Mouse (Mus musculus) mouse embryonic stem cell (cell line): ENCODE measurements around the gene Lingo3.

ENCODE experiments used
- in situ Hi-C, 2 experiments: fragments of 300-500 bp; cut with MboI; formaldehyde crosslinking; loops; 1 replicate in 1 of 2; 3 replicates in 1 of 2; pipeline ENCODE4 v1.14.3; 2019 to 2020; ENCODE audit warnings: low sequenced_read_pairs in 2 of 2, low pct_unique_long_range_greater_than_20kb in 1 of 2, mixed read lengths in 1 of 2; ENCODE audit not compliant: unreplicated experiment in 1 of 2

The Lingo3 gene

DNA sequence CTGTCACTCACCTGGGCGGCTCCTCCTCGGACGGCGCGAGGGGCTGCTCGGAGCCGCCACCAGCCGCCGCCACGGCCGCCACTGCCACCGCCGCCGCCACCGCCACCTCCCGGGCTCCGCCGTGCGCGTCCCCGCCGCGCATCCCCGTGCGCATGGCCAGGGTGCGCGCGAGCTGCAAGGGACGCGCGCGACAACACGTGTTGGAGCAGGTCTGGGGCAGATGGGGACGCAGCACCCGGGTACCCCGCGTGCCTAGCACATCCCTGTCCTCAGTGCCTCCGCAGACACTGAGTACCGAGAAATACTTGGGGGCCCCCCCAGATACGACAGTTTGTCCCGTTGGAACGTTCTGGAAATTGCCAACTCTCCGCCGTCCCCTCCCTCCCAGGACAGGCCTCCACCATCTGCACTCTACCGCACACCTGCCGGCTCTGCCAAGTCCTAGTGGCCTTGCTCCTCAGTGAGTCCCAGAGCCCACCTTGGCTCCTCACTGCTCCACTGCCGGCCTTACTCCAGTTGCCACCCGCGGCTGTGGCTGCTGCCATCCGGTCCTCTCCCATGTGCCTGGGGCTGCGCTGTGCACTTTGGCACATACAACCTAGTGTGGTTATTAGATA is at the start of gene Lingo3:
Gene Lingo3 (minus strand): TSS at position 109 of the 617 bp plus-strand sequence.
- in situ Hi-C loops, result no loop called here

DNA sequence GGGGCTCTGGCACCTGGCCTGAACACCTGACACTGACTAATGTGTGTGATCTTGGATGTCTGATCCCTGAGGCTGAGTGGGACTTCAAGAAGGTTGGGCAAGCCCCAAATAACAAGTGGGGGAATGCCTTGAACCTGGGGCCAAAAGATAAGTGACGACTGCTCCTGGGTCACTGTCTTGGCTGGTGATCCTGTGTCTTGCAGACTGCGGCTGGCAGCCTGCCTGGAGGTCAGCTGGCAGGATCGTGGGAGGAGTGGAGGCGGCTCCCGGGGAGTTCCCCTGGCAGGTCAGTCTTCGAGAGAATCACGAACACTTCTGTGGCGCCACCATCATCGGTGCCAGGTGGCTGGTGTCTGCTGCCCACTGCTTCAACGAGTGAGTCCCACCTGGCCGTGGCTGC is 43.3 kb upstream of the Lingo3 start:
- in situ Hi-C loops, result loop anchor here in 1 of 2 experiments (5.0 kb wide), 1 partner anchor 40 kb away; no protein-coding TSS in a partner anchor

DNA sequence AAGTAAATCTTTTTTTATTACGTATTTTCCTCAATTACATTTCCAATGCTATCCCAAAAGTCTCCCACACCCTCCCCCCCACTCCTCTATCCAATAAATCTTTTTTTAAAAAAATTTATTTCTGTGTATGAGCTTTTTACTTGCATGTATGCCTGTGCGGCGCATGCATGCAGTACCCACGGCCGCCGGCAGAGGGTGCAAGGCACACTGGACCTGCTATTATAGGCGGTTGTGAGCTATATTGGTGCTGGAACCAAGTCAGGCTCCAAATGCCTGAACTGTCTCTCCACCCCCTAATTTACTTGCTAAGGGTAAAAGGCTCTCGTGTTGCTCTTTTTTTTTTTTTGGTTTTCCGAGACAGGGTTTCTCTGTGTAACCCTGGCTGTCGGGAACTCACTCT is 37.5 kb upstream of the Lingo3 start:
- in situ Hi-C loops, result loop anchor here (5.0 kb wide), 1 partner anchor 116 kb away; no protein-coding TSS in a partner anchor

DNA sequence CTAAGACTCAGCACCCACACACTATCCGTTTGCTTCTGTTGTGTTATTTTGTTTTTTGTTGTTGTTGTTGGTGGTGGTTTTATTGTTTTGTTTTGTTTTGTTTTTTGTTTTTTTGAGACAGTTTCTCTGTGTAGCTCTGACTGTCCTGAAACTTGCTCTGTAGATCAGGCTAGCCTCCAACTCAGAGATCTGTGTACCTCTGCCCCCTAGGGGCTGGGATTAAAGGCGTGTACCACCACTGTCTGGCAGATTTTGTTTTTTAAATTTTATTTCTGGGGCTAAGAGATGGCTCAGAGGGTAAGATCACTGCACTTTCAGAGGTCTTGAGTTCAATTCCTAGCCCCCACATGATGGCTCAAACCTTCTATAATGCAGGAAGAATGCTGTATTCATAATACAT is 37.1 kb upstream of the Lingo3 start:
- in situ Hi-C loops, result loop anchor here (5.0 kb wide), 1 partner anchor 116 kb away; no protein-coding TSS in a partner anchor

DNA sequence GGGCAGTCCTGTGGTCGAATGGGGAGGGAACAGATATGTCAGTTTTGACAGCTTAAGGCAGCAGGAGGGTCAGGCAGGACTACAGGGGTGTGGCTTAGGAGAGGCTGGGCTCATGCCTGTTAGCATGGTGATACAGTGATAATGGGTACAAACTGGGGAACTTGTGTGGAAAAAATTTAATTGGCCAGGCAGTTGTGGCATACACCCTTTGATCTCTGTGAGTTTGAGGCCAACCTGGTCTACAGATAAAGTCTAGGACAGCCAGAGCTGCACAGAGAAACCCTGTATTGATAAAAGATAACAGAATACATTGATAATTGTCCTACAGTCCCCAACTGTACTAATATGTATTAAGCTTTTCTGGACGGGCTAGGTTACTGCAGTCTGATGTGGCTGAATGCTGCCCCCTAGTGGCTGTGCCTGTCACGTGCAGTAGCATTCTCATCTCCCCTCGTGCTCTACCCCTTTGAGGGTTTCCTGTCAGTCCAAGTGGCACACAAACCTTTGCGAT is 36.3 kb upstream of the Lingo3 start:
- in situ Hi-C loops, result loop anchor here (5.0 kb wide), 1 partner anchor 117 kb away; no protein-coding TSS in a partner anchor

DNA sequence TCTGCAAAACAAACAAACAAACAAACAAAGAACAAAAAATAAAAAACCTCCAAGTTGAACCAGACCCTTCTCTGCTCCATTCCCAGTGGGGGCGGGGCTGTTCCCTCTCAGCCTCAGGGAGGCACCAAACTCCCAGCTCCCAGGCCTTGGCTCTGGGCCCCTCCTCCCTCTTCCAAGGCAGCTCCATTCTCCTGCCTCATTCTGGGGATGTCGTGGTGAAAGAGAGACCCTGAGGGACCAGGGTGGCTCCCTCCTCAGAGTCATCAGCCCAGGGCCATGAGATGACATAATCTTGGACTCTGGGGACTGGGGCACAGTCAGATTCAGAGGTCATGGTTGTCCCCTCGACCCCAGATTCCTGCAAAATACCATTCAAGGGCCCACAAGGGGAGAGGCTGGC is 32.8 kb upstream of the Lingo3 start:
- in situ Hi-C loops, result loop anchor here (5.0 to 10.0 kb wide), 3 partner anchors 54 to 132 kb away; partner anchors contain the start of gene Ap3d1 (in 1 of the 2)

DNA sequence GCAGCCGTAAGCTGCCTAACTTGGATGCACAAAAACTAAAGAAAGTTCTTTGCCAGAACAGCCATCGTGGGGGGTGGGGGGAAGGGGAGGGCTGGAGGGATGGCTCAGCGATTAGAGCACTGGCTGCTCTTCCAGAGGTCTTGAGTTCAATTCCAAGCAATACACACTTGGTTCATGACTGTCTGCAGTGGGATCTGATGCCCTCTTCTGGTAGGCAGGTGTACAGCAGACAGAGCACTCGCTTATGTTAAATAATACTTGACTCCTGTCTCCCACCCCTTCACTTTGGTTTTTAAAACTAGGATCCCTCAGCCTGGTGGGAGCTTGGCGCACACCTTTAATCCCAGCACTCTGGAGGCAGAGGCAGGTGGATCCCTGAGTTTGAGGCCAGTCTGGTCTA is 32.2 kb upstream of the Lingo3 start:
- in situ Hi-C loops, result loop anchor here (5.0 to 10.0 kb wide), 3 partner anchors 54 to 131 kb away; partner anchors contain the start of gene Ap3d1 (in 1 of the 2)

DNA sequence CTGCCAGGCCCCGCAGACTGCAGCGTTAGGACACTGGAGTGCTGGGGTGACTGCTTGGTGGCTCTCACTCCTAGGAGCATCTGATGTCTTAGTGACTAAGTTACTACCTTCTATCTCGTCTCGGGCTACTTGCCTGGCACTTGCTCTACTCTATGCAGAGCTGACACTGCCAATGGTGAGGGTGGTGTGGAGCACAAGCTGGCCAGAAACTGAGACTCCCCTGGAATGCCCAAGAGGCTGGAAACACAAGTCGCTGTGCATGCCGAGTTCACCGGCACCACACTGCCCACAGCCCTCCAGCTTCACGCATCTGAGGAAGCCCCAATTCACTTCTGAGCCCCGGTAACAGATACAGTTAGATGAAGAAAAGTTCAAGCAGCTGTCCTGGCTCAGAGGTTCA is 30.2 kb upstream of the Lingo3 start:
- in situ Hi-C loops, result loop anchor here in 1 of 2 experiments (10.0 kb wide), 1 partner anchor 129 kb away; the partner anchor contains the start of gene Ap3d1

DNA sequence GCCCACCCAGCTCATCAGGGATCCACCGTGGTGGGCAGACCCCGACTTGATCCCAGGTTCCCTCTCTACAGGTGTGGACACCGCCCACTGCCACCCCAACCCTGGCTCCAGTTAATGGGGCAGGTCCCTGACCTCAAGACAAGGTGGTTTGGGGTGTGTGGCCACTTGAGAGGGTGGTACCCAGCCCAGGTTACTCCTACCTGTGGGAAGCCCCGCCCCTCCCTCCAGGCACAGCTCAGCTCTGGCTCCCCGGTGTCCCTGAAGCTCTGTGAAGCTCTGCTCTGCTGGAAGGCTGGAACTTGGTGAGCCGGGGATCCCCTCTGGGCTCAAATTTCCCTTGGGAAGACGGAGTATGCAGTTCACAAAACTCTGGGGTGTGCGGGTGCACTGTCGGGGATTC is 27.7 kb upstream of the Lingo3 start, which contains the start of gene Tmprss9:
Gene Tmprss9 (plus strand): TSS at position 268 of the 400 bp plus-strand sequence.
- in situ Hi-C loops, result loop anchor here in 1 of 2 experiments (10.0 kb wide), 1 partner anchor 127 kb away; the partner anchor contains the start of gene Ap3d1

DNA sequence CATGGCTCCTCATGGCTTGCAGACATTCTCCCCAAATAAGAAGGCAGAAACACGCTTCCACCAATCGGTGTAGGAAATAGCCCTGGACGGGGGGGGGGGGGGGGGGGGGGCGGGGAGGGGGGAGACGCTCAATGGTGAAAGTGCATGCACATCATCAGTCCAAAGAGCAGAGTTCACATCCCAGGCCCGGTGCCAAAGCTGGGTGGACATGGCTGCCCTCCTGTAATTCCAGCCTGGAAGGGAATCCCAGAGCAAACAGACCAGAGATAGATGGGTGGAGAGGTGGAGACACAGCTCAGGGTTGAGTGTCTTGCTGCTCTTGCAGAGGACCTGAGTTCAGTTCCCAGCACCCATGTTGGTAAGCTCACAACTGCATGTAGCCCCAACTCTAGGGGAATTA is 27.2 kb upstream of the Lingo3 start:
- in situ Hi-C loops, result loop anchor here in 1 of 2 experiments (10.0 kb wide), 1 partner anchor 126 kb away; the partner anchor contains the start of gene Ap3d1

DNA sequence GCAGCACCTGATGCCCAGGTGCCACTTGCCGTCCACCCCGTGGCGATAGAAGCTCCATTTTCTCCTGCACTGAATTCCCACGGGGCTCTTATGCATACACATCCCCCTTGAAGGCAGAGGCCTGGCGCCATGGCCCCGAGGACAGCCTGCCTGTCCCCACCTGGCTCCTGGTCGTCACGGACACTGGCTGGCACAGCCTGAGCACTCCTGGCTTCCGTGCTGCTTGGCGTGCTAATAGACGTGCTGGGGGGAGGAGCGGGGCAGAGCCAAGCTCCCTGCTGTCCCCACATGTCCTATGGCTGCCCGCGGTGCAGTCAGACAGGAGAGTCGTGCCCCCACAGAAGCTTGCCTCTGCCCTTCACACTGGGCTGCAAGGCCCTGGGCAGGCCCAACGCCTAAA is 20.6 kb upstream of the Lingo3 start:
- in situ Hi-C loops, result no loop called here

DNA sequence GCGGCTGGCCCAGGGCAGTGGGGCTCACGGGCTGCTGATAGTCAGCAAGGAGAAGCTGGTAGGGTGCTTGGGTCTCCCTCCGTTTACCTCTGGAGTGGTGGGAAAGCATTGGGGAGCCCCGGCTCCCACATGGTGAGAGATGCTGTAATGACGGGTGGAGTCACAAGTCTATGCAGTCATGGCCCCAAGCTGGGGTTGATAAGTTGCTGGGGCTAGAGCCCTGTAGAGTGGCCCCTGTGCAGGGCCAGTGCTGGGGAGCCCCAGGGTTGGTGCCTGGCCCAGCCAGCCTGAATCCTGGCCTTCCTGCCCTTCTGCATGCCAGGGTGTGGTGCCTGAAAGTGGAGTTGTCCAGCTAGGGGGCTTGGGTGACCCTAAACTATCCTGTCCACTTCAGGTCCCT is 18.5 kb upstream of the Lingo3 start:
- in situ Hi-C loops, result no loop called here

DNA sequence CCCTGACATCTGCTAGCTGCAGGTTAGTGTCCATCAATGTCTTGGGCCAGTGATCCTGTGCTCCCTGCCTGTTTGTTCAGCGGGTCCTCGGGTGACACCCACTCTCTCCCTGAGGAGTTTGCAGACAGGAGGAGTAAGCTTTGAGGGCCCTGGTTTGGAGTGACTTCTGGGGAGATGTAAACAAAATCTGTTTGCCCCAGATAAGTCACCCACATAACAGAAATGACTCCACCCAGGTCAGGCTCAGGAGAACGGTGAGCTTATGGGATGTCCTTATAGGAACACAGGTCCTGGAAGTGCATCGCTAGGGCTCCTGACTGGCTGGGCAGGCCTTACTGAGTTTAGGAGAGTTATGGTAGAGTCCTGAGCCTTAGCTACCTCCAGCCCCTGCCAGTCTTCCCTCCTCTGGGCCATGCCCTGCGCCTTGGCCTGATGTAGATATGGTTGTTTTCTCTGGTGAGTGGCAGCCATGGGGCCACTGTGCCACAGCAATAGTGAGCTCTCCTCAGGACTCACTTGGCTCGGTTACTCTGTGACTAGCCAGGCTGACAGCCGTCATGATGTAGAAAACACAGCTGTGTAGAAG is 14.6 kb upstream of the Lingo3 start:
- in situ Hi-C loops, result no loop called here

DNA sequence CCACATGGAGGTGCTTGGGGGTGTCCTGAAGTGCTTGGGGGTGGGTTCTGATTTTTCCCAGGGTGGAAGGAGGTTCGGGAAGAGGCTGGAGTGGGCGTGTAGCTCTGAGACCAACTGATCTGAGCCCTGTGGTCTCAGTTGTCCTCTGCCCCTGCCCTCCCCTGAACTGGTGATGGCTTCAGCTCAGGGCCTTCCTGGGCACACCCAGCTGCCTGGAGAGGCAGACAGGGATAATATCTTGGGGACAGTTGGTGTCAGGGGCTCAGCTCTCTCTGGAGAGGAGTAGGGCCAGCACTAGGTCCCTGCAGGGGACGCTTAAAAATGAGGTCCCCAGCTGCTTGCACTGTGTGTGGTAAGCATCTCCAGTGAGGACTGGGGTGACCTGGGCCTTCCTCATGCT is 14.0 kb upstream of the Lingo3 start:
- in situ Hi-C loops, result no loop called here

DNA sequence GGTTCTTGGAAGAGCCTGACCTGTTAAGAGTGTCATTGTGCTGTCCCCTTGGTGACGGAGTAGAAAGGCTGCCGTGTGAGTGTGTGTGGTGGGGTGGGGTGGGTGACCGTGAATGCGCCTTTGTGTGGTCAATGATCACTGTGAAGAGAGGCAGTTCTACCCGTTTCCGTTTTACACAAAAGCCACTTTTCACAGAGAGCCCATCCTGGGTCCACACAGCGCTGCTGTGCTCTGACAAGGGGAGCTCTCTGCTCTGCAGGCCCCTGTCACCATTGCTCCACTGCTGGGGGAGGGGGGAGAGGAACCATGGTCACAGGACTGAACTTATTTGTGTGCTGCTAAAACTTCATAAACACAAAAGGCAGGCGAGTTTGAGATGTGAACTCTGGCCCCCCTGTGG is 13.5 kb upstream of the Lingo3 start:
- in situ Hi-C loops, result no loop called here

DNA sequence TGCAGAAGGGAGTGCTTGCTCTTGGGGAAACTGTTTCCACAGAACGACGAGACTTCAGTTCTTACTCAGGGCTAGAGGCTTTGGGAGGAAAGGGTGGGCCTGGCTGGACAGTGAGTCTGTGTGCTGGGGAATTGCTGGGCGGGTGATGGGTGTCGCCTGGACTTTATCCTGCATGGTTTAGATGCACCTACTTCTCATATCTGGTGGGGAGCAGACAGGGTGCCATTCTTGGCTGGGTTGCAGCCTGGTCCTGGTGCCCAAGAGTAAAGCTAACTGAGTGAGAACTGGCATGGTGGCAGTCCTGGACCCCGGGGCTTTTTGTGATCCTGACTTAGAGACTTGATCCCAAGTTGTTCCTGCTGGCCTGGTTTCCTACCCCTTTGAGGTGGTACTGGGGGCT is 13.1 kb upstream of the Lingo3 start:
- in situ Hi-C loops, result no loop called here

DNA sequence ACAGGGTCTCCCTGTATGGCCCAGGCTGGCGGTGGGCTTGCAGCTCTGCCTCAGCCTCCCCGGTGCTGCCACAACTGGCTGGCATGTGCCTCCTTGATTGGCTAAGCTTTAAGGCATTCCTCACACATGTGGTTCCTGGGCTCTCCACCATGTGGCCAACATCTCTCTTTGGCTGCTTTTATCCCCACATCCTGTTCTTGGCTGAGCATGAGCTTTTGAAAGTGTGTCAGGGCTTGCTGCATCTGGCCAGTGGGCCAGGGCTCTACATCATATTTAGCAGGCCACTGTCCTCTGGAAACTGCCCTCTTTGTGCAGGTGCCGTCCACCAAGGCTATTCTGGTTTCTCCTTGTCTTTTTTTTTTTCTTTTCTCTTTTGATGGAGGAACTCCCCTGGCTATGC is 12.4 kb upstream of the Lingo3 start:
- in situ Hi-C loops, result no loop called here

DNA sequence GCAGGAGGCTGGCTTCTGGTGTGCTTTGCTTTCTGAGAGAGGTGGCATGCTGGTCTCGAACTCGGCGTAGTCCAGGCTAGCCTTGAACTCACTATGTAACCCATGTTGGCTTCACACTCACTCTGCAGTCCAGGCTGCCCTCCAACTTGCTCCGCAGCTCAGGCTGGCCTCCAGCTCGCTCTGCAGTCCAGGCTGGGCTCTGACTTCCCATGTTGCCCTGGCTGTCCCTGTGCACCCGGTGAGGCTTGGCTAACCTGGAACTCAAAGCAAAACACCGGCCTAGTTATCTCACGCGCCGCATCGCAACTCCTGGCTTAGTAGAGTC is 11.9 kb upstream of the Lingo3 start:
- in situ Hi-C loops, result no loop called here

DNA sequence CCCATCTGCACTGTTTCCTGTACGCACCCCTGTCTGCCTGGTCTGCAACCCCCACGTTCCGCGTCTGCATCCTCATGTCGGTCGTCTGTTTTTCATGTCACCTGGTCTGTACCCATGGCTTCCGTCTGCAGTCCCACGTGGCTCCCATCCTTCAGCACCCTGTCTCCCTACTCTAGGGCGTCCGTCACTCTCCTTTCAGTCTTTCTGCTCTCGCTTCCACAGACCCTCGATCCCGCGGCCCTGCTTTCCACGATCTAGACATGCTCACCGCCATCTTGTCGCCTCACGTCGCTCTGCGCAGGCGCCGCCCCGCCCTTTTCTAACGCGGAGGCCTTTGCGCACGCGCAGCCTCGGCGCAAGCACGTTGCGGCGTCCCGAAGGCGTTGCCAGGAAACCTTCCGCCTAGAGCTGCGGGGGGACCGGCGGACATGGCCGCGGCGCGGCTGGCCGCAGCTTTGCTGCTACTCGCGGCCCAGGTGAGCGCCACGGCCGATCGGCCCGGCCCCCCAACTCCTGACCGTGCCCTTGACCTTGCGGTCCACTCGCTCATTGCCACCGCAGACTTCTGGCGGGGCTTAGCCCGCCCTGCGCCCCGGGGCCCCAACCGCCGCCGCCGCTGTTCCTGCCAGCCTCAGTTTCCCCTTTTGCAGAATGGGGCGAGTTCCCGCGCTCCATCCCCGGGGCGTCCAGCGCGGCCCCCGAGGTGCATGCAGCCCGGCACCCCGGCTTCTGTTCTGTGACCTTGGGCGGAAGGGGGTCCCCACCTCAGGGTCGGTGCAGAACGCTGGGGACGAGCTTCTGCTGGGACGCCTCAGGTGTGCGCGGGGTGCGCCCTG is 11.3 kb upstream of the Lingo3 start, which contains the start of the genes Lsm7 and Sppl2b:
Gene Lsm7 (minus strand): TSS at position 297 of the 836 bp plus-strand sequence.
Gene Sppl2b (plus strand): TSS at position 363 of the 836 bp plus-strand sequence.
- in situ Hi-C loops, result no loop called here
